Mouse (Mus musculus) midbrain, embryonic 14.5 days (tissue): ENCODE data around the gene Rasgef1c. TPM values are rescaled to one million over a fixed set of nuclear protein-coding genes. Genes with fewer than 3 reads are reported as not detected.

Experiments used
- ATAC-seq: fragments of 200-750 bp; cut with Nextera tagmentation; 2 replicates; pipeline ENCODE4 v1.8.0; 2017; ENCODE audit warnings: moderate number of reproducible peaks, moderate library complexity; ENCODE audit not compliant: low FRiP score, low TSS enrichment
- DNase-seq: peaks from one replicate; pipeline ENCODE4 v3.0.0-alpha.2; 2015
- H3K27ac ChIP-seq: fragments of 300-500 bp; sonication (generic); replicated peaks from 2 replicates; pipeline ENCODE4 v1.5.1; 2014; ENCODE audit warnings: mild to moderate bottlenecking, low read depth, low read length, moderate library complexity
- H3K27me3 ChIP-seq: fragments of 300-500 bp; sonication (generic); 2 replicates; pipeline ENCODE4 v1.6.1; 2014; ENCODE audit warnings: low read length, control low read depth, mixed read lengths; ENCODE audit not compliant: control insufficient read depth, insufficient read depth
- H3K36me3 ChIP-seq: fragments of 300-500 bp; sonication (generic); 2 replicates; pipeline ENCODE4 v1.6.1; 2014; ENCODE audit warnings: low read length, control low read depth; ENCODE audit not compliant: control insufficient read depth, insufficient read depth
- H3K4me1 ChIP-seq: fragments of 300-500 bp; sonication (generic); 2 replicates; pipeline ENCODE4 v1.6.1; 2014; ENCODE audit warnings: mild to moderate bottlenecking, antibody characterized with exemption, low read length, control low read depth; ENCODE audit not compliant: control insufficient read depth, insufficient read depth
- H3K4me2 ChIP-seq: fragments of 300-500 bp; sonication (generic); 2 replicates; pipeline ENCODE4 v1.6.1; 2014; ENCODE audit warnings: mild to moderate bottlenecking, low read length, moderate library complexity
- H3K4me3 ChIP-seq: fragments of 300-500 bp; sonication (generic); replicated peaks from 2 replicates; pipeline ENCODE4 v1.5.1; 2014; ENCODE audit warnings: low read depth, low read length
- H3K9ac ChIP-seq: fragments of 300-500 bp; sonication (generic); replicated peaks from 2 replicates; pipeline ENCODE4 v1.6.1; 2014; ENCODE audit warnings: mild to moderate bottlenecking, low read length, moderate library complexity
- H3K9me3 ChIP-seq: fragments of 300-500 bp; sonication (generic); 2 replicates; pipeline ENCODE4 v1.6.1; 2016; ENCODE audit warnings: low read length, control low read depth, mixed read lengths; ENCODE audit not compliant: control insufficient read depth
- WGBS: fragments of 180-500 bp; shearing (Covaris S2); extraction: QIAGEN DNeasy Blood & Tissue Kit; methylation state at CpG from one replicate; pipeline ENCODE4 v1.1.7; 2014; 5-methylcytosine and 5-hydroxymethylcytosine counted together
- polyA plus RNA-seq: library from polyadenylated mRNA; unstranded; fragments of >200 nt; fragmentation: Nextera tagmentation; extraction: Ambion mirVana; gene quantifications from 2 replicates; pipeline ENCODE4 v1.2.1, GENCODE M21; 2014

Gene Rasgef1c
- polyA plus RNA-seq, 1 experiment from 2014 or later: 24.9 TPM

DNA sequence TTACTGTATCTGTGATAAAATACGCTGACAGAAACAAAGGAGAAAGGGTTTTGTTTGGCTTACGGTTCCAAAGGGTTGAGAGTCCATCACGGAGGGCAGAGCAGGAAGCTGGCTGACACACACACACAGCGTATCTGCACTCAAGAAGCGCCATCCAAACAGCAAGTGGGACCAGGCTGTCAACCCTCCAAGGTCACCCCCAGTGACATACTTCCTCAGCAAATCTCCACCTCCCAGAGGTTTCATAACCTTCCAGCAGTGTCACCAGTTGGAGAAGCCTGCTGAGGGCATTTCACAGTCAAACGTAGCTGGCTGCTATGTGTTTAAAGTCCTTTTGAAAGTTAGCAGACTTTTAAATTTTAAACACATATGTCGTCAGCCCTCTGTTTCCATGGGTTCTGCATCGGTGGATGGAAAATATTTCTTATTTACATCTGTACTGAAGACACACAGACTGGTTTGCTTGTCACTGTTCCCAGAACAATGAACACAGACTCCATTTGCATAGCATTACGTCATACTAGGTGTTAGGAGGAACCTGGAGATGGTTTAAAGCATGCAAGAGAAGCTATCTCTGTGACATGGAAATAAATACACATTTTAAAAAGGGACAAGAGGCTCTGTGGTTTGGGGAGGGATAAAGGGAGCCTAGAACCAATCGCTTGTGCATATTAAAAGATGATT lies 72.2 kb downstream of the Rasgef1c start:
- H3K9me3 ChIP-seq: no peaks in the 10 kb centered on the region
- no peaks in the 10 kb centered on the region for H3K4me1 ChIP-seq
- ATAC-seq (no peak), DNase-seq (no peak)
- no peak overlapping the region for H3K27ac ChIP-seq
- no peaks in the 10 kb centered on the region for H3K27me3 ChIP-seq
- H3K4me3 ChIP-seq: no peak overlapping the region
- H3K9ac ChIP-seq: no peak overlapping the region
- H3K4me2 ChIP-seq: no peak overlapping the region
- WGBS: 84% methylated on average over 10 of the region's 10 CpGs
- H3K36me3 ChIP-seq: no peaks in the 10 kb centered on the region

DNA sequence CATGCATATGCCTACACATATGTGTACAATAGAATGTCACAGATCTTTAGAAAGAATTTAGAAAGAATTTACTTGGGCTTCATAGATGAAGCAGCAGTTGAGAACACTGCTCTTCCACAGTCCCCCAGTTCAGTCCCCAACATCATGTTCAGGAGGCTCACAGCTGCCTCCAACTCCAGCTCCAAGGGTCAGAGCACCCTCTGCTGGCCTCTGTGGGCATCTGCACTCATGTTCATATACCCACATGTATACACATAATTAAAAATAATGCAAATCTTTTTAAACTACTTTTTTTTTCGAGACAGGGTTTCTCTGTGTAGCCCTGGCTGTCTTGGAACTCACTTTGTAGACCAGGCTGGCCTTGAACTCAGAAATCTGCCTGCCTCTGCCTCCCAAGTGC lies 73.0 kb downstream of the Rasgef1c start:
- Histone ChIP-seq H3K4me2 (no peak overlapping the region), H3K9ac (no peak overlapping the region), H3K27me3 (no peaks in the 10 kb centered on the region), H3K36me3 (no peaks in the 10 kb centered on the region), H3K27ac (no peak overlapping the region), H3K9me3 (no peaks in the 10 kb centered on the region), H3K4me1 (no peaks in the 10 kb centered on the region), H3K4me3 (no peak overlapping the region)
- no peak for ATAC-seq
- WGBS: 55% methylated on average over 1 of the region's 1 CpGs
- DNase-seq: no peak

DNA sequence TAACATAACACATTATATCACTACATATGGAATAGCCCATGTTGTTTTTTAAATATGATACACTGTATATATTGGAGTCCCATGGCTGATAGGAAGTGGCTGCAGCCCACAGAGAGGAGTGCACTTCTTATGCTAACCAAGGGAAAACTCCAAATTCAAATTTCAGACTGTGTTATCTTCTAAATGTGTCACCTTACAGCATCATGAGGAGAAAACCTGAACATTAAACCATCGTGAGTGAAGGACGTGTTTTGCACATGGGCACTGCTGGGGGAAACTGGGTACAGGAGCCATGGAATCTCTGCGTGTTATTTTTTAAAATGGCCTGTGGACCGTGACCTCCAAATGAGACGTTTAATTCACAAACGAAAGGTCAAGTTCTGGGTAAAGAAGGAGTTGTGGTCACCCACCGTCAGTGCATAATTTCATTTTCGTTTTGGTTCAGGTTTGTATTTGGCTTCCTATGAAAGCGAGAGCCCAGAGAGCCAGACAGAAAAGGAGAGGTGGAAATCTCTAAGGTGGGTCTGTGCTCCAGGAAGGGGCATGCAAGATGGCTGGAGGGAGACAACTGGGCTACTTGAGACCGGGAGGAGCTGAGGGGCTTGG lies 76.4 kb downstream of the Rasgef1c start:
- Histone ChIP-seq H3K27ac (no peak overlapping the region), H3K27me3 (no peaks in the 10 kb centered on the region), H3K36me3 (no peaks in the 10 kb centered on the region), H3K4me2 (no peak overlapping the region), H3K4me3 (no peak overlapping the region), H3K9ac (no peak overlapping the region), H3K4me1 (no peaks in the 10 kb centered on the region), H3K9me3 (no peaks in the 10 kb centered on the region)
- DNase-seq (no peak), ATAC-seq (no peak)
- WGBS: 85% methylated on average over 10 of the region's 10 CpGs

DNA sequence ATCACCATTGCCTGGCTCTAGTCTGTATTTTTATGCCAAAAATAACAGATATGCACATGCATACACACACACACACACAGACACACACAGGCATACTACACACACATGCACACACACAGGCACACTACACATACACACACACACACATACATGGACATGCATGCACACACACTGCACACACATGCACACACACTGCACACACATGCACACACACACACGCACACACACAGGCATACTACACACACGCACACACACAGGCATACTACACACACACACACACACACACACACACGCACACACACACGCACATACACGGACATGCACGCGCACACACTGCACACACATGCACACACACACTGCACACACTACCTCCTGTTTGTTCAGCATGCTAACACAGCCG lies 77.3 kb downstream of the Rasgef1c start:
- H3K27me3 ChIP-seq: no peaks in the 10 kb centered on the region
- no peaks in the 10 kb centered on the region for H3K4me1 ChIP-seq
- no peak for ATAC-seq
- no peak overlapping the region for H3K4me2 ChIP-seq
- H3K9me3 ChIP-seq: no peaks in the 10 kb centered on the region
- no peak overlapping the region for H3K27ac ChIP-seq
- no peaks in the 10 kb centered on the region for H3K36me3 ChIP-seq
- no peak for DNase-seq
- H3K4me3 ChIP-seq: no peak overlapping the region
- 94% methylated on average over 8 of the region's 8 CpGs for WGBS
- H3K9ac ChIP-seq: no peak overlapping the region

DNA sequence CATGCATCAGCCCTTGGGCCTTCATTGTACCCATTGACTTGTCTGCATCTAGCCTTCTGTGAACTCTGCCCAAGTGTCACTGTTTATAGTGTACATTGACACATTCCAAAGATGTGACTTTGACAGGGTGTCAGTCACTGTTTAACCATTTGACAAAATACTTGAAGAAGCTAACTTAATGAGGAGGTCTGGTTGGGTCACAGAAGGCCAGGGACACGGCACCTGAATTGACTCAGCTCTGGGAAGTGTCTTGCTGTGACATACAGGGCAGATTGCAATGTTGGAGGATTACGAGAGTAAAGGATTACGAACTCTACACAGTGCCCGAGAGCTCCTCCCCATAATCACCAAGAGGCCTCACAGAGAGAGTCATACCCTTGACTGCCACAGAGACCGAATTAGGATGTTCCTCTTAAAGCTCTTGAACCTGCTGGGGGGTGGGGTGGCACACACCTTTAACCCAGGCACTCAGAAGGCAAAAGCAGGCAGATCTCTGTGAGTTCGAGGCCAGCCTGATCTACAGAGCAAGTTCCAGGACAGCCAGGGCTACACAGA lies 79.1 kb downstream of the Rasgef1c start:
- no peaks in the 10 kb centered on the region for H3K4me1 ChIP-seq
- ATAC-seq: no peak
- WGBS: 56% methylated on average over 6 of the region's 6 CpGs
- H3K36me3 ChIP-seq: no peaks in the 10 kb centered on the region
- H3K27me3 ChIP-seq: no peaks in the 10 kb centered on the region
- H3K27ac ChIP-seq: no peak overlapping the region
- H3K9me3 ChIP-seq: no peaks in the 10 kb centered on the region
- H3K4me3 ChIP-seq: no peak overlapping the region
- no peak overlapping the region for H3K4me2 ChIP-seq
- no peak for DNase-seq
- H3K9ac ChIP-seq: no peak overlapping the region

DNA sequence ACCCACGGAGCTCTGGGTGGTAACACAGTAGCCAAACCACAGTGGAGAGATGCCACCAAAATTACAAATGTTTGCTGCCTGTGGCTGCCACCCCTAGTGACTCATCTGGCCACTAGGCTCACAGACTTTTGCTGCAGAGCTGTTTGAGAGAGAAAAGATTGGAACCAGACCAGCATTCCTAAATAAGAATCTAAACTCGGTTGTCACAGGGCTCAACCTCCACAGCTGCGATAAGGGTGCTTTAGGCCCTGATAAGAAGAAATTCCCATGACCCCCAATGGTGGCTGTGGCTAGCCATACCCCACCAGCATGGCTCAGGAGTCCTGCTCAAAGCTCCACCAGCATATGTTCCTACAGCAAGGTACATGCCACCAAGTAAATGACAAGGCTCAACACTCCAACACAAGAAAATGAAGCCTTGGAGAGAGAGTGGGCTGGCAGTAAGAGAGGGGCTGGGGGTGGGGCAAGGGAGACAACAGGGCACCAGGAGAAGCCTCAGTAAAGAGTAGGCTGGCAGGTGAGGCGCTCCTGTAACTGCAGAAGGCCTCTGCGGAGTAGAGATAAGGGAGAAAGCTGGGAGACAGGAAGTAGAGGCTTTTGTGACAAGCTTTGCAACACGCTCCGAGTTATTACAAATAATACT lies 79.8 kb downstream of the Rasgef1c start:
- Histone ChIP-seq H3K36me3 (no peaks in the 10 kb centered on the region), H3K4me3 (no peak overlapping the region), H3K27ac (no peak overlapping the region), H3K4me2 (no peak overlapping the region), H3K9ac (no peak overlapping the region), H3K9me3 (no peaks in the 10 kb centered on the region), H3K27me3 (no peaks in the 10 kb centered on the region), H3K4me1 (no peaks in the 10 kb centered on the region)
- ATAC-seq: no peak
- 88% methylated on average over 7 of the region's 7 CpGs for WGBS
- DNase-seq: no peak

DNA sequence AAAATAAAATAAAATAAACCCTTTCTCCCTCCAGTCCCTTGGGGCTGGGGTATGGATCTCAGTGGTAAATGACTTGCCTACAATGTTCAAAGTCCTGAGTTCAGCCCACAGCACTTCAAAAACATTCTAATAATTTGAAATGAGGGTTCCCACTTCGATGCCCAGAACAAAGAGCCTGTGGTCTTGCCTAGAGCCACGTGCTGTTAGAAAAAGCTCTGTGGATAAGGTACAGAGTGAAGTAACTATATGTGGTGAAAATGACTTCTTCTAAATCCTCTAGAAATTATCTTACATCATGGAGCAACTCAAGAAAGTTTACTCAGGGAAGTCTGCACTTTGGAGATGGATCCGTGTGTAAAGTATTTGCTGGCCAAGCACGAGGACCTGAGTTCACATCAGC lies 80.5 kb downstream of the Rasgef1c start:
- no peak for DNase-seq
- H3K4me2 ChIP-seq: no peak overlapping the region
- no peak for ATAC-seq
- H3K9me3 ChIP-seq: no peaks in the 10 kb centered on the region
- H3K4me3 ChIP-seq: no peak overlapping the region
- 85% methylated on average over 4 of the region's 4 CpGs for WGBS
- no peaks in the 10 kb centered on the region for H3K4me1 ChIP-seq
- no peaks in the 10 kb centered on the region for H3K27me3 ChIP-seq
- no peaks in the 10 kb centered on the region for H3K36me3 ChIP-seq
- no peak overlapping the region for H3K9ac ChIP-seq
- no peak overlapping the region for H3K27ac ChIP-seq

DNA sequence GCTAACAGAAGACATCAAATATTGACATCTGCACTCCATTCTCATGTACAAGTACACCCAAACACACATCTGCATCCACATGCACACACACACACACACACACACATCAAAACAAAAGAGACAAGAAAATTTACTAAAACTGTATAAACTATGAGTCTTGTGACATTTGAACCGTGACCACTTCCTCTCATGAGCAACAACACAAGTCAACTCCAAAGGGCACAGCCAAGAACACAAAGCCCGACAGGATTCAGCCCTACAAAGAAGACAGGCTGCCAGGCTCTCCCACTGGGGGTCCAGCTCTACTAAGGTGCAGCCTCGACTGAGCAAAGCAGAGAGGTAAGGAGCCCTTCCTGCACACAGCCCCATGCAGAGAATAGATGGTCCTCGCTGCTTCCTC lies 81.2 kb downstream of the Rasgef1c start:
- Histone ChIP-seq H3K36me3 (no peaks in the 10 kb centered on the region), H3K27me3 (no peaks in the 10 kb centered on the region), H3K9me3 (no peaks in the 10 kb centered on the region), H3K27ac (no peak overlapping the region), H3K4me1 (no peaks in the 10 kb centered on the region), H3K4me3 (no peak overlapping the region), H3K4me2 (no peak overlapping the region), H3K9ac (no peak overlapping the region)
- ATAC-seq (no peak), DNase-seq (no peak)
- WGBS: 51% methylated on average over 4 of the region's 4 CpGs
